Mouse (Mus musculus): ENCODE measurements at regions not wholly inside any gene's neighbourhood (a gene's known extent, or its start where the extent isn't known, plus 50 kb on each side); places are given as distances from the start of the nearest gene placed in this dataset.
A peak's percentile ranks its signal among the peaks of the same experiment; 100 is the strongest.

DNA sequence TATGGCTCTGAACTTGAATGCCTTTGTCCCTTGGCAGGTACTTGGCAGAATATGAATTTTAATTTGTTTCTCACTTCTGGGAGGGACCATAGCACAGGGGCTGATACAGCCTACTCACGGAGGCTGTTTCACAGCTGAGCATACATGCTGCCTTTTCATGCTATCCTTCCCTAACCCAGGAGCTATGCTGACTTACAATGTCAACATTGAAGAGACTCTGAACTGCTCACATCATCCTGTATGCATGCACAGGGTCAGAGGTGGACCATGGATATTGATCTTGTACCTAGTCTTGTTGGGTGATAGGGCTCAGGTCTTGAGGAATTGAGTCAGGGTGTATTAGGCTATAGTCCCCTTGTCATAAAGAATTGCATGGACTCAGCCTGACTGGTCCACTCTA, 74.5 kb downstream of the Cmpk2 start:
- DNase-seq (ENCODE audit: low spot score in 2 of 2) = no peak

DNA sequence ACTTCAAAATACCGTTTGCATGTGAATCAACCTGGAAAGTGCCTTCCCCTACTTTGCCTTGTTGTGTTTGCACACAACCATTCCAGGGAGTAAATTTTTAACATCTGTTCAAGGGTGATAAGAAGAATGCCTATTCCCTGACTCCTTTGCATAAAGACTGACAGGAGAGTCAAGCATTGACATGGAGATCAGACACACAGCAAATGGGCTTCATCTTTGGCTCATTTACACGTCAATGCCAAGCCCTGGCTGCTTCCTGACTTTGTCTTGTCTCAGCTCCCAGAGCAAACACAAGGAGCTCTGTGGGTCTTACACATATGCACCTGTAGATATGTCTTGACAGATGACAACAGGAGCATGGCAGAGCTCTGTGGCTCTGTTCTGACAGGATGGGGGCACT, 73.4 kb downstream of the Cmpk2 start:
- DNase-seq (ENCODE audit: low spot score in 2 of 2) = no peak

GRCm38 (mm10) chr12:26535261-26535890, 66.4 kb downstream of the Cmpk2 start:
- DNase-seq (ENCODE audit: low spot score in 2 of 2) = no peak

GRCm38 (mm10) chr12:26534229-26535105, 65.5 kb downstream of the Cmpk2 start:
- DNase-seq (ENCODE audit: low spot score in 2 of 2) = no peak

GRCm38 (mm10) chr12:26533641-26534151, 64.7 kb downstream of the Cmpk2 start:
- DNase-seq (ENCODE audit: low spot score in 2 of 2) = no peak

- peak; percentile 54 to 76 for DNase-seq (ENCODE audit: low spot score in 2 of 2)
Measured at GRCm38 (mm10) chr12:26532823-26533640, 64.0 kb downstream of the Cmpk2 start.

- DNase-seq (ENCODE audit: low spot score in 2 of 2) = no peak
Measured at GRCm38 (mm10) chr12:26532076-26532475, 63.1 kb downstream of the Cmpk2 start.
